Mouse (Mus musculus): ENCODE data around the gene Gm43951. TPM values are rescaled to one million over a fixed set of nuclear protein-coding genes. Genes with fewer than 3 reads are reported as not detected.

Gene Gm43951
- 0.12 TPM for polyA plus RNA-seq (2014; fragmentation: Illumina TruSeq; extraction: RNeasy Lipid Tissue Mini Kit (QIAGEN cat#74804); ENCODE audit: insufficient read depth, low read depth, low replicate concordance)

GRCm38 (mm10) chr11:72206341-72207203 lies at the start of gene Gm43951:
Gene Gm43951 (minus strand): TSS chr11:72206840.

GRCm38 (mm10) chr11:72215410-72215797 lies 8.8 kb upstream of the Gm43951 start, which contains the start of gene Med31:
Gene Med31 (minus strand): TSS chr11:72215592.

GRCm38 (mm10) chr11:72207204-72207833 lies 679 bp upstream of the Gm43951 start, which contains the start of the genes 4933427D14Rik and Txndc17:
Gene 4933427D14Rik (minus strand): TSS chr11:72207459.
Gene Txndc17 (plus strand): TSS chr11:72207547.

Other genes with a start within 250 kb of the Gm43951 start
- gene Aipl1, start 169.3 kb downstream of the Gm43951 start, polyA plus RNA-seq (2014; fragmentation: Illumina TruSeq; extraction: RNeasy Lipid Tissue Mini Kit (QIAGEN cat#74804); ENCODE audit: insufficient read depth, low read depth, low replicate concordance), result not detected
- gene Pimreg, start 164.8 kb downstream of the Gm43951 start, polyA plus RNA-seq (2014; fragmentation: Illumina TruSeq; extraction: RNeasy Lipid Tissue Mini Kit (QIAGEN cat#74804); ENCODE audit: insufficient read depth, low read depth, low replicate concordance), result 0.82 TPM
- gene Pitpnm3, start 71.1 kb downstream of the Gm43951 start, polyA plus RNA-seq (2014; fragmentation: Illumina TruSeq; extraction: RNeasy Lipid Tissue Mini Kit (QIAGEN cat#74804); ENCODE audit: insufficient read depth, low read depth, low replicate concordance), result 6.1 TPM
- 2.3 TPM for gene 4933427D14Rik, start 619 bp upstream of the Gm43951 start, polyA plus RNA-seq (2014; fragmentation: Illumina TruSeq; extraction: RNeasy Lipid Tissue Mini Kit (QIAGEN cat#74804); ENCODE audit: insufficient read depth, low read depth, low replicate concordance)
- 123 TPM for gene Txndc17, start 707 bp upstream of the Gm43951 start, polyA plus RNA-seq (2014; fragmentation: Illumina TruSeq; extraction: RNeasy Lipid Tissue Mini Kit (QIAGEN cat#74804); ENCODE audit: insufficient read depth, low read depth, low replicate concordance)
- gene Med31, start 8.8 kb upstream of the Gm43951 start, polyA plus RNA-seq (2014; fragmentation: Illumina TruSeq; extraction: RNeasy Lipid Tissue Mini Kit (QIAGEN cat#74804); ENCODE audit: insufficient read depth, low read depth, low replicate concordance), result 27.2 TPM
- gene Slc13a5, start 60.4 kb upstream of the Gm43951 start, polyA plus RNA-seq (2014; fragmentation: Illumina TruSeq; extraction: RNeasy Lipid Tissue Mini Kit (QIAGEN cat#74804); ENCODE audit: insufficient read depth, low read depth, low replicate concordance), result not detected
- 46.6 TPM for gene Xaf1, start 94.8 kb upstream of the Gm43951 start, polyA plus RNA-seq (2014; fragmentation: Illumina TruSeq; extraction: RNeasy Lipid Tissue Mini Kit (QIAGEN cat#74804); ENCODE audit: insufficient read depth, low read depth, low replicate concordance)
- gene Fbxo39, start 107.6 kb upstream of the Gm43951 start, polyA plus RNA-seq (2014; fragmentation: Illumina TruSeq; extraction: RNeasy Lipid Tissue Mini Kit (QIAGEN cat#74804); ENCODE audit: insufficient read depth, low read depth, low replicate concordance), result not detected
- gene Tekt1, start 155.6 kb upstream of the Gm43951 start, polyA plus RNA-seq (2014; fragmentation: Illumina TruSeq; extraction: RNeasy Lipid Tissue Mini Kit (QIAGEN cat#74804); ENCODE audit: insufficient read depth, low read depth, low replicate concordance), result 14.1 TPM
- 11.8 TPM for gene Smtnl2, start 204.9 kb upstream of the Gm43951 start, polyA plus RNA-seq (2014; fragmentation: Illumina TruSeq; extraction: RNeasy Lipid Tissue Mini Kit (QIAGEN cat#74804); ENCODE audit: insufficient read depth, low read depth, low replicate concordance)
- 1.3 TPM for gene Ggt6, start 228.7 kb upstream of the Gm43951 start, polyA plus RNA-seq (2014; fragmentation: Illumina TruSeq; extraction: RNeasy Lipid Tissue Mini Kit (QIAGEN cat#74804); ENCODE audit: insufficient read depth, low read depth, low replicate concordance)
- gene Mybbp1a, start 234.5 kb upstream of the Gm43951 start, polyA plus RNA-seq (2014; fragmentation: Illumina TruSeq; extraction: RNeasy Lipid Tissue Mini Kit (QIAGEN cat#74804); ENCODE audit: insufficient read depth, low read depth, low replicate concordance), result 25.2 TPM